Mouse (Mus musculus) CD4-positive helper T cell, adult 2 months (primary cell): ENCODE data around the gene Mgat5b.
A peak's percentile ranks its signal among the peaks of the same experiment; 100 is the strongest.

Experiments
- DNase-seq: peaks from one replicate; pipeline ENCODE4 v3.0.0-alpha.2; 2012; ENCODE audit warnings: low read depth, missing footprints, low spot score

Gene Mgat5b

DNA sequence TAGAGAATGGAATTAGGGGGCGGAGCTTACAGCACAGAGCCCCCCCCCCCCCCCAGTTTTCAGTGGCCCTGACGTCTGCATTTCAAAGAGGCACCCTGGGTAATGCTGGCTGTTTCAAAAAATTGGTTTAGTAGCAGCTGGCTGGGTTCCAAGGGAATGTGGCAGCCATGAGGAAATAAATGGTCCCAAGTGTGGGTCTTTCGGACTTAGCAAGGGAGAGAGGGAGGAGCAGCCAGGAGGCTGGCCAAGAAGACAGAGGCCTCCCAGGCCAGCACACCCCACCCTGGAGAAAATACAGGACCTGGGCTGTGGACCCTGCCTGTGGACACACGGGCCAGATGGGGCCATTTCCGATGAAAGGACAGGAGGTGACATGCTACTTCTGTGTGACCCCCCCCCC is 61.6 kb downstream of the Mgat5b start:
- DNase-seq, result no peak

GRCm38 (mm10) chr11:116982543-116982942 is 63.9 kb downstream of the Mgat5b start:
- DNase-seq, result no peak

- no peak for DNase-seq
These were observed 67.1 kb downstream of the Mgat5b start for GRCm38 (mm10) chr11:116985504-116986385.

- DNase-seq, result no peak
These were observed 69.5 kb downstream of the Mgat5b start for GRCm38 (mm10) chr11:116988131-116988530.

- no peak for DNase-seq
These were observed 71.6 kb downstream of the Mgat5b start for GRCm38 (mm10) chr11:116990231-116990630.

- DNase-seq, result no peak
These were observed 72.7 kb downstream of the Mgat5b start for GRCm38 (mm10) chr11:116991410-116991809.

DNA sequence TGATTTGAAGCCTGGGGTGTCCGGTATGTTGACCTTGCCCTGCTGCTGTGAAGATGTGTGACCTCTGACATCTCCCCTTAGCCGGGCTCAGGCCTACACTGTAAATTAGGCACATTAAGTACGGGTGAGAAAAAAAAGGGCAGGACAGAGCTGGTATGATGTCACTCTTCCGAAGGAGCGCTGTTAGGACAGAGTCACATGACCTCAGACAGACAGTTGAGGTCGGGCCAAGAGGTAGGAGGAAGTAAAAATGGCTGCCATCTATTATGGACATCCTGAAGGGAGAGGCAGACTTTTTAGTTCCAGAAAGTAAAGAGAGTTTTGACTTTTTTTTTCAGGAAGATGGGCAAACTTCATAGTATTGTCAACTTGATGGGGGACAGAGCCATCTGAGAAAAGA is 73.3 kb downstream of the Mgat5b start:
- DNase-seq, result no peak

- DNase-seq, result peak; percentile 17
These were observed 75.5 kb downstream of the Mgat5b start for GRCm38 (mm10) chr11:116994095-116994582.

DNA sequence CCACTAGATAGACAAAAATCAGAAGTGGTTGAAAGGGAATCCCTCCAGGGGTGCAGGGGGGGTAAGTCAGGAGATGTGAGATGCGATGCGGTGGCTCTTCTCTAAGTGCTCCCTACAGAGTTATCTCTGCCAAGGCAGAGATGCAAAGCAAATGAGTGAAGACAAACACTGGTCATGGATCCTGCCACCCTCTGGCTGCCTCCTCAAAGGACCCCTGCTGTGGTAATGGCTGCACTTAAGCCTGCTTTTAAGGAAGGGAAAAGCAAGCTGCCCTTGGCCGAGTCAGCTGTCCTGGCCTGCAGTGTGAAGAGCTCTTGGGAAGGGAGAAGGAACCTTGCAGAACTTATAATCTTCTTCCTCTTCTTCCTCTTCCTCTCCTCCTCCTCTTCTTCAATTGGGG is 78.3 kb downstream of the Mgat5b start:
- DNase-seq, result no peak

- no peak for DNase-seq
These were observed 80.3 kb downstream of the Mgat5b start for GRCm38 (mm10) chr11:116998935-116999334.

GRCm38 (mm10) chr11:117000219-117000618 is 81.6 kb downstream of the Mgat5b start:
- DNase-seq, result no peak

DNA sequence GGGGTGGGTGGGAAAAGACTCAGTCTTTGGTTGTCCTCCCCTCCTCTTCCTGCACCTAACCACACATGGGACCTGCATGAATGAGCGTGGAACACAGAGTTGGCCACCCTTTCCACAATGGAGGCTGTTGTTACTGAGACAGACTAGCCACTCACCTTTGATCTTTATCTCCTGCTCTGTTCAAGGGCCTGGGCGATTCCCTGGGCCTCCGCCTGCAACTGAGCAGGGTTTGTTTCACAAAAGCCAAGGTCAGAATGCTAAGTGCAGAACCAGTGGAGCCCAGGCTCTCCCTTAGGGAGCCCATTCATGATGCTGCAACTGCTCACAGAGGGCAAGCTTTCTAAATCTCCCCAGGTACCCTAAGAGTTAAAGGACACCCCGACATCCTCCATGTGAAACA is 83.1 kb downstream of the Mgat5b start:
- no peak for DNase-seq

DNA sequence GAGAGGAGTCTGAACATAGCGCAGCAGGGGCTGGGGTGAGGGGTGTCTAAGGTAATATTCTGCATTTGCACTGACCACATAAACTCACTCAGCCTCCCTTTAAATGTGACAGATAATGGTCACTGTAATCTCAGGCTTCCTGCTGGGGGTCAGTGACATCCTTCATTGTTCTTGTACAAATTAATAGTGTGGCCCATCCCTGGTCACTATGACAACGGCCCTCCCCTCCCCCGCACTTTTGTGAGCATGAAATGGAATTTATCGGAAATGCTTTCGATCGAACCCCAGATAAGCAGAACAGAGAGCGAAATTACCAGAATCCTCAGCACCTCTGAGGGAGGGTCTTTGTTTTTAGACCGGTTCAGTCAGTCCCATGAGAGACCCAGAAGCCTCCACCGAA is 84.8 kb downstream of the Mgat5b start:
- DNase-seq, result no peak

DNA sequence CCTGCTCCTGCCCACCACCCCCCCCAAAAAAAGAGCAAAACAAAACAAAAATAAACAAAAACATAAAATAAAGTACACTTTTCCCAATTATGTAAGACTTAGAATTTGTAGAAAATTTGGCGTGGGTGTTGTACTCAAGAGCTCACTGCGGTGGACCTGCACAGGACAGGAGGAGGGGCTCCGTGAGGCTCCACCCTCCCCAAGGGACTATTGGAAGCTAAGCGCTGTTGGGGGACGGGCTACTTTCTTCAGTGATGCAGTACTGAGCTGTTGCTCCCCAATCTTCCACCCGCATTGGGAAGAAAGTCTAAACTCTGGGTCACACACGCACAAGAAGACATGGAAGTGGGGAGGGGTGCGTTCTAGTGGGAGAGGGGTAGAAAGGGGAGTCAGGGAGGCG is 85.6 kb downstream of the Mgat5b start:
- DNase-seq, result no peak

GRCm38 (mm10) chr11:117017462-117017861 is 98.8 kb downstream of the Mgat5b start:
- no peak for DNase-seq

- peak; percentile 79 for DNase-seq
These were observed 99.7 kb downstream of the Mgat5b start for GRCm38 (mm10) chr11:117018410-117018809.

DNA sequence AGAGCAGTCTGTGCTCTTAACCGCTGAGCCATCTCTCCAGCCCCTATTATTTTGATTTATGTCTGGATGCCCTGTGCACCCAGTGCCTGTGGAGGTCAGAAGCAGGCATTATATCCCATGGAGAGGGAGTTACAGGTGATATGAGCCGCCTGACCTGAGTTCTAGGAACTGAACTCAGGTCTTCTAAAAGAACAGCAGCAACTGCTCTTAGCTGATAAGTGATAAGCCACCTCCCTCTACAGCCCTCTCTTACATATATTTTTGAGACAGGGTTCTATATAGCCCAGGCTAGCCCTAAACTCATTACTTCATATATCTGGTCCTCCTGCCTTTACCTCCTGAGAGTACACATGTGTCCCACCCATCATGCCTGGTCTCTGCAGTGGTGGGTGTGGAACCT is 102.4 kb downstream of the Mgat5b start:
- no peak for DNase-seq

DNA sequence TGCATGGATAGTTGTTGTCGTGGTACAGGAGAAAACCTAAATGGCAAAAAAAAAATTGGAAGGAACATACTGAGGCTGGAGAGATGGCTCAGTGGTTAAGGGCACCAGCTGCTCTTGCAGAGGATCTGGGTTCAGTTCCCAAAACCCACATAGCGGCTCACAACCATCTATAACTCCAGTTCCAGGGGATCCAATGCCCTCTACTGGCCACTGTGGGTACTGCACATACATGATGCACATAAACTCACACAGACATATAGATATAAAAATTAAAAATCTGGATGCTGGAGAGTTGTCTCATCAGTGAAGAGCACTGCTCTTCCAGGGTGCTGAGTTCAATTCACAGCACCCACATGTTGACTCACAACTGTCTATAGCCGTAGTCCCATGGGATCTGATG is 104.9 kb downstream of the Mgat5b start:
- DNase-seq, result no peak

DNA sequence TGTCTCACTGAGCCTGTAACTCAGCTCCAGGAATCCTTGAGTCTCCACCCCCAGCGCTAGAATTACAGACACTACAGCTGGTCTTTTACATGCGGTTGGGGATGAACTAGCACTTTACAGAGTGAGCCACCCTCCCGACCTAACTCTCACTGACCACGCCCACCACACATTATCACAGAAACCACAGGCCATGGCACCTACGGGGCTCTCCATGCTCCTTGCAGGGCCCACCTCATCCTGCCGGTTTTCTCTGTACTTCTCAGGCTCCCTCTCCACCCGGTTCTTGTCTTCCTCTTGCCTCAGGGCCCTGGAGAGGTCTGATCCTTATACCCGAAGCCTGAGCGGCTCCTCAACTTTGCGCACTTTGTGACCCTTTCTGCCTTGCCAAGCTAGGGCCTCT is 109.0 kb downstream of the Mgat5b start:
- peak; percentile 25 for DNase-seq

- DNase-seq, result peak; percentile 9
These were observed 110.4 kb downstream of the Mgat5b start for GRCm38 (mm10) chr11:117028861-117029568.

DNA sequence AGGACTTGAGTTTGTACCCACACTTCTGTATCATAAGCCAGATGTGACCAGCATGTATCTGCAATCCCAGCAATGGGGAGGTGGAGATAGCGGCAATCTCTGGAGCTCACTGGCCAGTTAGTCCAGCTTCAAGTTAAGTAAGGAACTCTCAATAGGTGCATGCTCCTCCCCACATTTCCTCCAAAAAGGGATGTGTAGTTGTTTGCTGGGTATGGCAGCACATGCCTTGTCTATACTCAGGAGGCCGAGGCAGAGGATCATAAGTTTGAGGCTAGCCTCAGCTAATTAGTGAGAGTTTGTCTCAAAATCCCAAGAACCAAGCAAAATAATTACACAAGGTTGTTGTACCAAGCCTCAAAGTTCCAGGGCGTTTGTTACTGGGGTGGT is 110.9 kb downstream of the Mgat5b start:
- no peak for DNase-seq

DNA sequence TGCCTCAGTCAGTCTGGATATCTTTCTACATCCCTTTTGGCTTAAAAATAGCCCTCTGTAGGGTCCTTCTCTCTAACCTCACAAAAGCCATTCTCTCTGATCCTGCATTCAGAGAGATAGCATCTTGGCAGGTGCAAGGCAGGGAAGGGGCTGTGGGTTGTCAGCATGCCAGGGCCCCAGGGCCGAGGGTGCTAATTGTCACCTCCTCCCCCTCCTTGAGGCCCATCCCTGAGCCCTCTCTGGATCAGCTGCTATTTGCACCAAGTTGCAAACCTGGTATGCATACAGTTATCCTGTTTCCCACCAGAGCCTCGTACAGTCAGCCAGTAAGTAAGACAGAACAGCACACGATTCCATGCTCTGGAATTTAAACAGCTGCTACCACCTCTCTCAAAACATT is 111.4 kb downstream of the Mgat5b start:
- no peak for DNase-seq
